Mouse (Mus musculus) bone marrow, adult 2 months (tissue): ENCODE results near the gene Pdpr.

Experiments
- CTCF ChIP-seq: fragments of 200-500 bp; IDR thresholded peaks from 2 replicates; pipeline ENCODE4 v1.5.1; 2011; ENCODE audit warnings: low read length, control low read depth; ENCODE audit not compliant: control insufficient read depth, insufficient read depth
- POLR2A ChIP-seq: fragments of 200-500 bp; IDR thresholded peaks from 2 replicates; pipeline ENCODE4 v1.6.1; 2011; ENCODE audit warnings: low read depth, mild to moderate bottlenecking, control low read depth, low read length, borderline replicate concordance; ENCODE audit not compliant: control insufficient read depth

DNA sequence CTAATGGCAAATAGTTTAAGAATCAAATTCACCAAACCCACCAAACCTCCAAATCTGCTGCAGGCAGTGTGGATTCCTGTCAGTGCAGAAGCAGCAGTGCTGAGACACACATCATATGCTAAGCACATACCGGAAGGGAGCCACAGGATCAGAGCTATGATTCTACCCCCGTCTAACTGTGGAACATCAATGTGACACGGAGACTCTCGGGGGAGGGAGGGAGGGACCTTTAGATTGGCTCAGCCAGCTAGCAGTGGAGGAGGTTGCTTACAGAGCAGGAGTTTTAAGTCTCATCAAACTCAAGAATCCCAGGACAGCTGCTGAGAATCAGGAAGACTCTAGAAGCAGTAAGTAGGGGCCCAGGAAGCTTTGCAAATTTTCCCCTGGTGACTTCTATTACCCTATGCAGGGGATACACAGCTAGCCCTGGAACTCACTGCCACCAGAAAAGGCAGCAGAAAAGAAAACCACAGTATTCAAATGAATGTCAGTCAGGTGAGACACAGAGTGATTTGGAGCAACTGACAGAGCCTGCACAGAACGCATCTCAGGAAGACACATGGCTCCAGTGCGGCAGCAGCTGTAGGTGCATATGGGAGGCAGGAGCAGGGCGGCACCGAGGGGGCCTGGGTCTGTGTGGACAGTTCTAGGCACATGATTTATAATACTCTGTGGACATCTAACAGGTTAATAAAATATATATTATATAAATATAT, 61.4 kb downstream of the Pdpr start:
- TF ChIP-seq POLR2A (no peak), CTCF (no peak)
